Mouse (Mus musculus) liver (tissue): ENCODE results near the gene Asprv1.
A peak's percentile ranks its signal among the peaks of the same experiment; 100 is the strongest.

Experiments
- DNase-seq: peaks from one replicate; pipeline ENCODE4 v3.0.0-alpha.2; 2020; ENCODE audit warnings: mixed read lengths

The Asprv1 gene

GRCm38 (mm10) chr6:86627946-86628345, at the start of gene Asprv1:
TSS of gene Asprv1 (plus strand) at chr6:86628164.
- peak; percentile 44 for DNase-seq

- DNase-seq = no peak
Observed at GRCm38 (mm10) chr6:86578396-86578795, 49.6 kb upstream of the Asprv1 start.

GRCm38 (mm10) chr6:86579066-86579784, 48.7 kb upstream of the Asprv1 start:
- DNase-seq = no peak

- no peak for DNase-seq
Observed at GRCm38 (mm10) chr6:86579926-86580325, 48.0 kb upstream of the Asprv1 start.

- no peak for DNase-seq
Observed at GRCm38 (mm10) chr6:86583141-86583540, 44.8 kb upstream of the Asprv1 start.

- DNase-seq = no peak
Observed at GRCm38 (mm10) chr6:86583601-86584215, 44.3 kb upstream of the Asprv1 start.

GRCm38 (mm10) chr6:86584296-86585015, 43.5 kb upstream of the Asprv1 start:
- no peak for DNase-seq

- DNase-seq = peak; percentile 68
Observed at GRCm38 (mm10) chr6:86585070-86585600, 42.8 kb upstream of the Asprv1 start.

GRCm38 (mm10) chr6:86586070-86586469, 41.9 kb upstream of the Asprv1 start:
- DNase-seq = no peak

GRCm38 (mm10) chr6:86588429-86588828, 39.5 kb upstream of the Asprv1 start:
- peak; percentile 27 for DNase-seq

- DNase-seq = no peak
Observed at GRCm38 (mm10) chr6:86593146-86593897, 34.6 kb upstream of the Asprv1 start.

GRCm38 (mm10) chr6:86594636-86595035, 33.3 kb upstream of the Asprv1 start:
- peak; percentile 90 for DNase-seq

GRCm38 (mm10) chr6:86595865-86596440, 32.0 kb upstream of the Asprv1 start:
- DNase-seq = no peak

GRCm38 (mm10) chr6:86598742-86599193, 29.2 kb upstream of the Asprv1 start:
- no peak for DNase-seq

GRCm38 (mm10) chr6:86599197-86599596, 28.8 kb upstream of the Asprv1 start:
- DNase-seq = peak; percentile 91

GRCm38 (mm10) chr6:86599951-86600414, 28.0 kb upstream of the Asprv1 start:
- peak; percentile 69 for DNase-seq

- no peak for DNase-seq
Observed at GRCm38 (mm10) chr6:86605260-86605659, 22.7 kb upstream of the Asprv1 start.

- DNase-seq = no peak
Observed at GRCm38 (mm10) chr6:86606289-86606688, 21.7 kb upstream of the Asprv1 start.

- DNase-seq = no peak
Observed at GRCm38 (mm10) chr6:86607471-86607870, 20.5 kb upstream of the Asprv1 start.

- no peak for DNase-seq
Observed at GRCm38 (mm10) chr6:86609235-86609634, 18.7 kb upstream of the Asprv1 start.

- DNase-seq = no peak
Observed at GRCm38 (mm10) chr6:86610714-86611113, 17.2 kb upstream of the Asprv1 start.

- no peak for DNase-seq
Observed at GRCm38 (mm10) chr6:86615301-86615700, 12.7 kb upstream of the Asprv1 start.
